Mouse (Mus musculus): ENCODE measurements around the gene Asb15.

The Asb15 gene

GRCm38 (mm10) chr6:24528064-24528243, at the start of gene Asb15:
Gene Asb15, plus strand, starts transcription at chr6:24528144.
- peak; percentile 7 for ATAC-seq (ENCODE audit: low TSS enrichment)

DNA sequence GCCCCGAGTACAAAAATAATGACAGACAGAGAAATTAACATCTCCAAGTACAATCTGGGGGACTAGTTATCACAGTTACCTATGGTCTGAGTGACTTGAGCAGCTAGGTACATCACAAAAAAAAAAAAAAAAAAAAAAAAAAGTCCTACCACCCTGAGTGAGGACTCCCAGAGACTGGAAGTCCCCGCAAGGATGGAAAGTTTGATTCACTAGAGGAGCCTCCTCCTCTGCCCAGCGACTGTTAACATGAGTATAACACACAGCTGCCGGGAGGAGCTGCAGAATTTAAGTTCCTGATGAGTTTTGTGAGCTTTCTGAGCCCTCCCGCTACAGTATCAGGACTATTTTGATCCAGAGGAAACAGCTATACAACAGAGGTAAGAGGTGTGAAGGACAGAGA, 41.4 kb upstream of the Asb15 start:
- ATAC-seq (ENCODE audit: low TSS enrichment): no peak

GRCm38 (mm10) chr6:24490341-24490740, 37.6 kb upstream of the Asb15 start:
- ATAC-seq (ENCODE audit: low TSS enrichment): no peak; the same call in 1 of the 2 replicates

DNA sequence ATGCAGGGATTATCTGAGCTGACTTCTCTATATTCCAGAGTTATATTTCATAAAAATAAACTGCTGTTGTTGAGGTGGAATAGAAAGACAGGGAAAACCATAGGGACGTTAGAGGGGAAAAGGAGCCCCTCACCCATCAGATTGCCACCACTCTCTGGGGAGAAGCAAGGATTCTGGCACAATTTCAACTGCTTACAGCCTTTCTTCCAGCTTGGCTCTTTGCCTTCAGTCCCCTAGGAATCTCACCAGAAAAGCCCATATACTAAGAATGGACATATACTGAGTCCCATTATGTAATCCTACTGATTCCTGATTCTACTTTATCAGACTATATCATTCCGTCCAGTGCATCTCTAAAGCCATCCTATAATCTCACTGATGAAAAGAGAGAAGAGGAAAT, 23.8 kb upstream of the Asb15 start:
- ATAC-seq (ENCODE audit: low TSS enrichment): no peak

DNA sequence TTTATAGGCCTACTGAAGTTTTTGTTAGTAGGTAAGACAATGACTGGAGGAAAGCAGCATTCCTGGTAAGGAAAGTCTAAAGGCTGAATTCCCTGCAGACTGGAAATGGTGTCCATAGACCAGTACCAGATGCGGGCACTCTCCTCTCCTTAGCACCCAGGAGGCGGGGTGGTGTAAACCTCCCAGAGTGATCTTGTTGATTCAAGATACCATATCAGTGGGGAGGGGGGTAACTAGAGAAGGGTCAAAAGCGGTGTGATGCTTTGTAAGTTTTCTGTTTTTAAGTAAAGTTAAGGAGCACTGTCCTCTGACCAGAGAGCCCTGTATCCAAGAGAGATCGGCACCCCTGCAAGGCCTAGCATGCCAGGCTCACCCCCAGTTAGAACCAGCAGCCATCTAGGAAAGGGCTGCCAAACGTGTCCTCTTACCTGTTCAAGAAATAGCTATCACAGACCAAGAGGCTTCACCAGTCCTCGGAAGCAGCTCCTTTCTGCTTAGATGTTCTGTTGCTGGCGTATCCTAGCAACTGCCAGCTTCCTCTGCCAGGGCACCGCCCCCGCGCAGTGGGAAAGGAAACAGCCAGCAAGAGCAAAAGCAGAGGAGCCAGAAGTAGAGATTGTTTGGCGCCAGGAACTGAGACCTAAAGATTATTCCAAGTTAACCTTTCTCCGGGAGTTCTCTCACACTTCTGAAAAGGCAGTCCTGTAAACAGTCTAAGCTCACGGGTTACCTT, 13.2 kb upstream of the Asb15 start, which contains the start of gene Iqub:
Gene Iqub, minus strand, starts transcription at position 516 of the 733 bp plus-strand sequence.
- ATAC-seq (ENCODE audit: low TSS enrichment): peak; percentile 99

DNA sequence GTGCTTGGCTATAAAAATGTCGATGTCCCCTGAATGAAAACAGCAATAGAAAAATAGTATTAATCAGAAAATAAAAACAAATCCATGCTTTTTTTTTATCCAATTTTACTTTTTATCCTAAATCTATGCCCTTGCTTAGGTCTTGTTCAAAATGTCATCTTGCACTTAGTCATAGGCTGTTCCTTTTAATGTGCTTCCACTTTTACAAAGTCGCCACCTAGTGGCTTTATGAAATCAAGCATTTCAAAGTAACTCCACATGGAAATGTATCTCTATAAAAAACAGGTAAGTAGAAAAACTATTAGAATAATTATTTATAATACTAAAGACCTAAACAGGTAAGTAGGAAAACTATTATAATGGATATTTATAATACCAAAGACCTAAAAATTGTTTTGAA, 11.7 kb upstream of the Asb15 start:
- ATAC-seq (ENCODE audit: low TSS enrichment): peak; percentile 48

DNA sequence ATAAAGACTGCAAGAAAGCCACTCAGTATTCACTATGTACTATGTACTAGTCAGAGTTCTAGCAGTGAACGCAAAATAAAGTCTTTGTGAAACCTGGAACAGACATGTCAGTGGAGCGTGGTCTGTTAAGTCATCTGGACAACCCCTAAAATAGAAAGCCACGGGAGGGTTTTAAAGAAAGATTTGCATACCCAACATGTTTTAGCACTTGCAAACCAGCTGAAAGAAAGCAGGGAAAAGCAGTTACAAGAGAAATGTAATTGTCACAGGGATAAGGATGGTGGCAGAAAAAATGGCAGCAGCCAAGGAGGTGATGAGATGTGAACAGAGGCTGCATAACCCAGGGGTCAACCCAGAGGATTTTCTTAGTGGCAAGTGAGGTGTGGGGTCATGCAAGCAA, 2.2 kb upstream of the Asb15 start:
- no peak for ATAC-seq (ENCODE audit: low TSS enrichment)

DNA sequence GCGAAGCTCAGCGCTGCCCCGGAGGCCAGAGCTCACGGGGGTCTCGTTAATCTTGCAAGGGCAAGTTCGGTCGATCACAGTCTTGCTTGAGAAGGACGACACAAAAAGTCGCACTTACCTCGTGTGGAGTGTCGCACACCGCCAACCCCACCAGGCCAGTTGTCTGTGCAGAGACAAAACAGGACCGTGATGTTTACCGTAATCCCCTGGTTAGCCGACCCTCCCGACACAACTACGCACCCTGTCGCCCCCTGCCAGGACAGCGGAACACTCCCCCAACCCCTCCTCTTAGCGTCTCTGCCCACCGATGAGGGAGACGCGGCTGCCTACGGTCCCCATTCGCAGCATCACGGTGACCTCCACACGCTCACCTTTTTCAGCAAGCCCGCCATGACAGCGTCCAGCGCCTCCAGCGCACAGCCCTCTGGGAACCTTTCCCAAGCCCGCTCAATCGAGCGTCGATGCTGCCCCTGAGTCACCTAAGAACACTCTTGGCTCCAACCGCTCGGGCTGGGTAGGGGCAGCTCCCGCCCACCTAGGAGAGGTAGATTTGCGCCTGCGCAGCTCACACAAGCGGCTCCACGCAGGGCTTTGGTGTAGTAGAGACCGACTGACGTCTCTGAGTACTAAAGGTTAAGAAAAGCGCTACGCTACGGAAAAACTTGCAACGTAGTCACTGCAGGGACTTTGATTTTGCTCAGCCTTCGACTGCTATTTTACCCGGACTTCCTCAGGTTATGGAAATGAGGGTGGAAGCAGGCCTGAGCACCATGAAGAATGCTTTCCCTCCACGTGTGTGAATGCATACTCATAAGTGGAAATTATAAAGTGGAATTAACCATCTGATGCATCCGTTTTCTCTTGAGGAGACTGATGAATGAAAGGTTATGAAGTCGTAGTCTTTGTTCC, 535 bp upstream of the Asb15 start, which contains the start of gene Ndufa5:
Gene Ndufa5, minus strand, starts transcription at position 859 of the 909 bp plus-strand sequence.
- peak; percentile 88 for ATAC-seq (ENCODE audit: low TSS enrichment)

- ATAC-seq (ENCODE audit: low TSS enrichment): peak; percentile 42; the same call in 1 of the 2 replicates
Measured at GRCm38 (mm10) chr6:24530166-24530565, 2.2 kb downstream of the Asb15 start.

- ATAC-seq (ENCODE audit: low TSS enrichment): no peak
Measured at GRCm38 (mm10) chr6:24530711-24531420, 2.9 kb downstream of the Asb15 start.

DNA sequence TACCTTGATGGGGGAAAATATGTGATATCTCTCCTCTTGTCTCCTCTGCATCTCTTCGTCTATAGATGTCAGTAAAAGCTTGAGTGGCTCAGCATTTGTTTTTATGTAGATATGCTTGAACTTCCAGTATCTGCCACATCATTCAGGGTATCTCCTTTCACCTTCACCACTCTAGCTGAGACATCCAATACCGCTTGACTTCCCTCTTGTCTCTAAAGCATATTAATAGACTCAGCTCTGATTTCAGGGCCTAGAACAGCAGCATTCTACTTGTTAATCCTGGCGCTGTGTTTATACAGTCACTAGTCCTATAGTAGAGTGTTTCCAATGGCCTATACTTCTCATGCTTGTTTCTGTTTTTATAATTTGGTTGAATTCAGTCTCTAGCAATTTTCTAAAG, 4.9 kb downstream of the Asb15 start:
- ATAC-seq (ENCODE audit: low TSS enrichment): no peak

- no peak for ATAC-seq (ENCODE audit: low TSS enrichment)
Measured at GRCm38 (mm10) chr6:24538435-24538834, 10.5 kb downstream of the Asb15 start.

DNA sequence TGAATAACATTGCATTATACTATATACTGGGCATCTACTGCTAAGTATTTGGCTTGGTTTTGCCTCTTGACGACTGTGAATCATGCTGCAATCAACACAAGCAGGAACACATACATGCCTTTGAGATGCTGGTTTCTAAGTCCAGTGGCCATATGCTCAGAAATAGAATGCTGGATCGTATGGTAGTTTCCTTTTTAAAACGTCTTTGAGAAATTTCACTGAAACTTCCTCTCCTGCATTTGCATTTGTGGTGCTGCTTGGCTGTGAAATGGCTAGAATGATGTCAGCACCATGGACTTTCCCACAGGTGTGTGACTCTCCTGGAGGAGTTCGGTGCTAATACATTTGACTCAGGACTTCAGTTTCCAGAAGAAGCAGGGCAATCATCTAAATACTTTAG, 12.2 kb downstream of the Asb15 start:
- peak; percentile 89 for ATAC-seq (ENCODE audit: low TSS enrichment)

GRCm38 (mm10) chr6:24542393-24542792, 14.4 kb downstream of the Asb15 start:
- ATAC-seq (ENCODE audit: low TSS enrichment): no peak

- ATAC-seq (ENCODE audit: low TSS enrichment): no peak
Measured at GRCm38 (mm10) chr6:24543119-24543591, 15.2 kb downstream of the Asb15 start.

DNA sequence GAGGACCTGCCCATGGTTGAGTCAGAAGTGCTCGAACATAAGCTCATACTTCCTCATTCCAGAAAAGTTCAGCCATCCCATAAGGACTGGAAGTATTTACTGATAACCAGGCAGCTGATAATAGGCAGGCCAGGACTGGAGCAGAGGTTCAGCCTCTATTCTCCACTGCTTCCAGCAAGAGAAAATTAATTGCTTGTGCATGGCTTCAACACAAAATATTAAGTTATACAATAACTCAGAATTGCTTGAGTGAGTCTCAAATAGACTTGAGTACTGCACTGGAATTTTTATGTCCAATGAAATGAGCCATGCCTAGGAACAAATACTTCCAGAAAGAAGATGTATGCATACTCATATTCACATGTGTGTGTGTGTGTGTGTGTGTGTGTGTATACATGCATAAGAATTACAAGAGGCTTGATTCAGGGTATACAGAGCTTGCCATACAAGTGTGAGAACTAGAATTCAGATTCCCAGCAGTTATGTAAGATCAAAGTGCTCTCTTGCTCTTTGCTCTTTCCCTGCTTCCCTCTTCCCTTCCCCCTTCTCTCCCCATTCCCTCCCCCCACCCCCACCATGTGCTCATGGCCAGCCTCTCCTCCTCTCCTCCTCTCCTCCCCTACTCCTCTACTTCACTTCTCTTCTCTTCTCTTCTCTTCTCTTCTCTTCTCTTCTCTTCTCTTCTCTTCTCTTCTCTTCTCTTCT, 18.9 kb downstream of the Asb15 start:
- no peak for ATAC-seq (ENCODE audit: low TSS enrichment)

- ATAC-seq (ENCODE audit: low TSS enrichment): peak; percentile 95
Measured at GRCm38 (mm10) chr6:24549801-24550200, 21.9 kb downstream of the Asb15 start.

- no peak for ATAC-seq (ENCODE audit: low TSS enrichment)
Measured at GRCm38 (mm10) chr6:24552046-24552445, 24.1 kb downstream of the Asb15 start.

- ATAC-seq (ENCODE audit: low TSS enrichment): peak; percentile 26
Measured at GRCm38 (mm10) chr6:24554427-24555086, 26.6 kb downstream of the Asb15 start.

DNA sequence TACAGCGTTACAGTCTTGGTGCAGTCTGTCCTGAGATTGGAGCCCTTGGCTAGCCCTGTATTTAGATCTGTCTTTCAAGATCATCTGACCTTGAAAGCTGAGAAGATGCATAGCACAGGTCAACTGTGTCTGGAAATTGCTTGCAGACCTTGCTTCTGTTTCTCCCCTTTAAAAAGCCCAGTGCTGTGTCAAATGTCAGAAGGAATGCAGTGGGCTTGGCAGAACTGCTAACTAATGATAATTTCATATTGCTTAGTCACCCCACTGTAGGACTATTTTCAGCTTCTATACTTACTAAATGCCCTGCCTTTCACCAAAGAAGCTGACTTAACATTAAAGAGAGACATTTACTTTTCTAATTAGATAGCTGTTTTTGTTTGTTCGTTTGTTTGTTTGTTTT, 27.5 kb downstream of the Asb15 start:
- ATAC-seq (ENCODE audit: low TSS enrichment): no peak

DNA sequence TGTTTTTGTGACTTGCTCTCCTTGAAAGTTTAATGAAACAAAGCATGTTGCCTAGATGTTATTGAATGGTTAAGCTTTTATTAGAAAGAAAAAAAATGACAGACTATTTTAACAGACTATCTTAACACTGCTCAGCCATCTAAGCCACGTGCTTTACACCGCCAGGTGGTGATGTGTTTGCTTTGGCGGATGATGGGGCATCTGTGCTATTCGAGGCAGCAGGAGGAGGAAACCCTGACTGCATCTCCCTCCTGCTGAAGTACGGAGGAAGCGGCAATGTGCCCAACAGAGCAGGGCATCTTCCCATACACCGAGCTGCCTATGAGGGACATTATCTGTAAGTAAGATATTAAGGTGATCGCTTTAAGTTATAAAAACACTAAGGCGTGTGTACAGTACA, 36.1 kb downstream of the Asb15 start:
- ATAC-seq (ENCODE audit: low TSS enrichment): peak; percentile 83
